Mouse (Mus musculus): Measurements from ENCODE around the gene Dnmt3b. TPM values are rescaled to one million over a fixed set of nuclear protein-coding genes. Genes with fewer than 3 reads are reported as not detected.
"Not testable (repeated sequence)": the region's sequence is repeated elsewhere in the genome, so short reads cannot be mapped to it uniquely, and the experiment has no call there.

Dnmt3b gene
- polyA plus RNA-seq, 1 experiment = 0.51 TPM

DNA sequence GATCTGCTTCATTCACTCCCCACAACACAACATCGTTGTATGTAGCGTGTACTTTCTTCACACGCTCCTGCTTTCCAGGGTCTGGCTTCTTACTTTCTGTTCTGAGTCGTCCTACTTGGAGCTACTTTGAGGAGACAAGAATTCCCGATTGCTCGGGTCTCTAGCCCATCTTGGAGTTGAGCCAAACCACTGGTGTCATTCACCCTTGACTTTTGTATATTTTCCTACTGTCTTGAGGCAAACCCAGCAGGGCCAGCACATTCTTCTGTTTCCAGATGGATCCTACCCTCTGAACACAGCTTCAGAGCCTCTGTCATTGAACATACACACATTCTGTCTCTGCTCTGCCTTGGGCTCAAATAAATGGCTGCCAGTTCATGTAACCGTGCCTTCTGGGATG, 16.2 kb downstream of the Dnmt3b start:
- no peaks in the 10 kb centered on the region for H3K79me3 ChIP-seq (ENCODE audit: low read depth)
- no peak overlapping the region for H3ac ChIP-seq (ENCODE audit: control insufficient read depth, insufficient read length, low read depth)
- H3K4me3 ChIP-seq (ENCODE audit: insufficient read depth, poor library complexity, severe bottlenecking) = no peak overlapping the region
- no peaks in the 10 kb centered on the region for H3K27me3 ChIP-seq (ENCODE audit: control insufficient read depth, insufficient read depth, insufficient read length)
- H3K36me3 ChIP-seq (ENCODE audit: control insufficient read depth, insufficient read depth) = peaks cover 18% of the 10 kb centered on the region
- TF ChIP-seq FOSL1 (IDR thresholded peaks at IDR 0.05; ENCODE audit: insufficient read depth, low read length, poor library complexity, severe bottlenecking) (no peak), USF1 (IDR thresholded peaks at IDR 0.05; ENCODE audit: low read depth) (no peak), CEBPB (IDR thresholded peaks at IDR 0.05; ENCODE audit: low read depth) (no peak), MYOG (IDR thresholded peaks at IDR 0.05; ENCODE audit: control insufficient read depth, extremely low read depth, insufficient read length) (no peak), MYOD1 (IDR thresholded peaks at IDR 0.05; ENCODE audit: control insufficient read depth, insufficient read length, low read depth) (no peak), MAX (IDR thresholded peaks at IDR 0.05) (no peak), CTCF (IDR thresholded peaks at IDR 0.05; ENCODE audit: control insufficient read depth, insufficient read depth, insufficient read length) (no peak)
- H3K79me2 ChIP-seq (ENCODE audit: control insufficient read depth, insufficient read depth) = no peaks in the 10 kb centered on the region

DNA sequence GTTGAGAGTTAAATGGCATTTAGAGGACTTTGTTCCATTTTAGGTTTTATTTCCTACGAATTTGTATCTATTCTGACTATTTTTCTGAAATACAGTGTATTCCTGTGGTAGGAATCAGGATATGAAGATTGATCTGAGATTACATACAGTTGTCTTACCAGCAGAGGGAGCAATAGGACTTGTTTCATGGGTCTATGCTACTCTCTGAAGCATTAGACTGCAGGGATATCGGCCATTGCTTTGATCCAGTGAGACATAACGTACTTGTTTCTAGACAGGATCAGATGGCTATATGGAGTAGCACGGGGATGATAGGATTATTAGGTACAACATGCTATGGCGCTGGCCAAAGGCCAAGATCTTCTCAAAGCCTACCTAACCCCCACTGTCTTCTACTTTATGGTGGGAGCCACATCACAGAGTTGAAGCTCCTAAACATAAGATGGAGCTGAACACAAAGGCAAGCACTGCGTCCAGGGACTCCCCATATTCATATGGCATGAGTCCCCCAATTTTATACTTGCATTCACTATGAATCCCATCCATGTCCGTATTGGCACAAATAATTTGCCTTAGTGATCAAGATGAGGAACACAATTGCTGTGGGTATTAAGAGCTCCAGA, 19.6 kb downstream of the Dnmt3b start:
- Histone ChIP-seq H3K27me3 (ENCODE audit: control insufficient read depth, insufficient read depth, insufficient read length) (no peaks in the 10 kb centered on the region), H3K36me3 (ENCODE audit: control insufficient read depth, insufficient read depth) (peaks cover 12% of the 10 kb centered on the region), H3K79me2 (ENCODE audit: control insufficient read depth, insufficient read depth) (no peaks in the 10 kb centered on the region), H3ac (ENCODE audit: control insufficient read depth, insufficient read length, low read depth) (no peak overlapping the region), H3K79me3 (ENCODE audit: low read depth) (no peaks in the 10 kb centered on the region), H3K4me3 (ENCODE audit: insufficient read depth, poor library complexity, severe bottlenecking) (no peak overlapping the region)
- TF ChIP-seq CTCF (IDR thresholded peaks at IDR 0.05; ENCODE audit: control insufficient read depth, insufficient read depth, insufficient read length) = no peak
- TF ChIP-seq CEBPB (IDR thresholded peaks at IDR 0.05; ENCODE audit: low read depth) = no peak
- TF ChIP-seq FOSL1 (IDR thresholded peaks at IDR 0.05; ENCODE audit: insufficient read depth, low read length, poor library complexity, severe bottlenecking) = no peak
- no peak for TF ChIP-seq MAX (IDR thresholded peaks at IDR 0.05)
- no peak for TF ChIP-seq MYOD1 (IDR thresholded peaks at IDR 0.05; ENCODE audit: control insufficient read depth, insufficient read length, low read depth)
- TF ChIP-seq MYOG (IDR thresholded peaks at IDR 0.05; ENCODE audit: control insufficient read depth, extremely low read depth, insufficient read length) = no peak
- TF ChIP-seq USF1 (IDR thresholded peaks at IDR 0.05; ENCODE audit: low read depth) = no peak

DNA sequence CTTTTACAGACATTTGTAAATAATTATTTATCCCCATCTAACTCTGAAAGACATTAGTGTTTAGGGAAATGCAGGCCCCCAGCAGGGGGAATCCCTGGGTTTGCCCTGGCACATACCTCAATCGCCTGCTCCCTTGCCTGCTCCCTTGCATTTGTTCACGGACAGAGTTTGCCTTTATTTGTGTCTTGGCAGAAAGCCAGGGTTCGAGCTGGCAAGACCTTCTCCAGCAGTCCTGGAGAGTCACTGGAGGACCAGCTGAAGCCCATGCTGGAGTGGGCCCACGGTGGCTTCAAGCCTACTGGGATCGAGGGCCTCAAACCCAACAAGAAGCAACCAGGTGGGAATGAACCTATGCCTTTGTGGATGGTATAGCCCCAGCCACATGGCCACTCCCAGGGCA, 20.9 kb downstream of the Dnmt3b start:
- Histone ChIP-seq H3ac (ENCODE audit: control insufficient read depth, insufficient read length, low read depth) (no peak overlapping the region), H3K4me3 (ENCODE audit: insufficient read depth, poor library complexity, severe bottlenecking) (no peak overlapping the region), H3K36me3 (ENCODE audit: control insufficient read depth, insufficient read depth) (peaks cover 12% of the 10 kb centered on the region), H3K27me3 (ENCODE audit: control insufficient read depth, insufficient read depth, insufficient read length) (no peaks in the 10 kb centered on the region), H3K79me2 (ENCODE audit: control insufficient read depth, insufficient read depth) (no peaks in the 10 kb centered on the region), H3K79me3 (ENCODE audit: low read depth) (no peaks in the 10 kb centered on the region)
- TF ChIP-seq MYOG (IDR thresholded peaks at IDR 0.05; ENCODE audit: control insufficient read depth, extremely low read depth, insufficient read length) (no peak), CTCF (IDR thresholded peaks at IDR 0.05; ENCODE audit: control insufficient read depth, insufficient read depth, insufficient read length) (no peak), FOSL1 (IDR thresholded peaks at IDR 0.05; ENCODE audit: insufficient read depth, low read length, poor library complexity, severe bottlenecking) (no peak), MAX (IDR thresholded peaks at IDR 0.05) (no peak), MYOD1 (IDR thresholded peaks at IDR 0.05; ENCODE audit: control insufficient read depth, insufficient read length, low read depth) (no peak), USF1 (IDR thresholded peaks at IDR 0.05; ENCODE audit: low read depth) (no peak), CEBPB (IDR thresholded peaks at IDR 0.05; ENCODE audit: low read depth) (no peak)

DNA sequence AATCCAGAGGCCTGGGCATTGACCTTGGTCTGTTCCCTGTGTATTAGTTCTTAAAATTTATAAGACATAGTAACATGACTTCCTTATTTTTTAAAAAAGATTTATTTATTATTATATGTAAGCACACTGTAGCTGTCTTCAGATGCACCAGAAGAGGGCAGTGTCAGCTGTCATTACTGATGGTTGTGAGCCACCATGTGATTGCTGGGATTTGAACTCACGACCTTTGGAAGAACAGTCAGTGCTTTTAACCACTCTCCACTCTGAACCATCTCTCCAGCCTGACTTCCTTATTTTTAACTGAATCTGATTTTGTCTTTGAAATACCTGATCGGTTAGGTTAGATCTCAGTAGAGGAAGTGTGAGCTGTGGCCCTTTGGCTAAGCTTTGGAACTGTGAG, 23.4 kb downstream of the Dnmt3b start:
- H3K36me3 ChIP-seq (ENCODE audit: control insufficient read depth, insufficient read depth) = peaks cover 15% of the 10 kb centered on the region
- H3ac ChIP-seq (ENCODE audit: control insufficient read depth, insufficient read length, low read depth) = no peak overlapping the region
- no peaks in the 10 kb centered on the region for H3K27me3 ChIP-seq (ENCODE audit: control insufficient read depth, insufficient read depth, insufficient read length)
- TF ChIP-seq USF1 (IDR thresholded peaks at IDR 0.05; ENCODE audit: low read depth) (no peak), FOSL1 (IDR thresholded peaks at IDR 0.05; ENCODE audit: insufficient read depth, low read length, poor library complexity, severe bottlenecking) (no peak), MAX (IDR thresholded peaks at IDR 0.05) (no peak)
- no peaks in the 10 kb centered on the region for H3K79me3 ChIP-seq (ENCODE audit: low read depth)
- no peaks in the 10 kb centered on the region for H3K79me2 ChIP-seq (ENCODE audit: control insufficient read depth, insufficient read depth)
- no peak overlapping the region for H3K4me3 ChIP-seq (ENCODE audit: insufficient read depth, poor library complexity, severe bottlenecking)

DNA sequence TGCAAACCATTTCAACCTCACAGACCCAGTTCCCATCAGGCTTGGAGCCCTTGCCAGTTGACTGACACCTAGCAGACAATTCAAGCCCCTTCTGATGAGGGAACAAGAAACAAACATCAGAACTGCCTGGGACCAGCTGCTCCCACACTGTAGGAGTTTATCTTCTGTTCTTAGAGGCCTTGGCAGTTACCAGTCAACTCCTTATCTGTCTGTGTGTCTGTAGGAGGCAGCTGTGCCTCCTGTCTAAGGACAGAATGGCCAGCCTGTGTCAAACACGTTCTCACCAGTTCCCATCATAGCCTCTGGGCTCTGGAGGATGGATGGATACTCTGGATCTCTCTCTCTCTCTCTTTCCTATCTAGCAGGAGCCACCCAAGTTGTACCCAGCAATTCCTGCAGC, 26.1 kb downstream of the Dnmt3b start:
- H3K79me2 ChIP-seq (ENCODE audit: control insufficient read depth, insufficient read depth); H3ac ChIP-seq (ENCODE audit: control insufficient read depth, insufficient read length, low read depth); H3K27me3 ChIP-seq (ENCODE audit: control insufficient read depth, insufficient read depth, insufficient read length); H3K79me3 ChIP-seq (ENCODE audit: low read depth); H3K36me3 ChIP-seq (ENCODE audit: control insufficient read depth, insufficient read depth); H3K4me3 ChIP-seq (ENCODE audit: insufficient read depth, poor library complexity, severe bottlenecking): not testable (repeated sequence)

DNA sequence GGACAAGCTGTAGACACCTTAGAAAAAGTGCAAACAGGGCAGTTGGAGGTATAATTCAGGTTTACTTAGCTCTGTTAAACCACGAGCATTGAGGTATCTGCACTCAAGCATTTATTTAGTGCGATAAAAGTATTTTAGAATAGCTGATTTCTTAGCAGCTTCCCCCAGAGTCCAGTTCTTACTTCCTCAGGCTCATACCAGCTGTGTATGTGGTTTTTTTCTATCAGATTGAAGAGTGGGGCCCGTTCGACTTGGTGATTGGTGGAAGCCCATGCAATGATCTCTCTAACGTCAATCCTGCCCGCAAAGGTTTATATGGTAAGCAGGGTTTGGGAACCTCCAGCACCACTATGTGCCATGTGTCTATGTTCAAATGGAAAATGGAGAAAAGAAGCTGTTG, 27.7 kb downstream of the Dnmt3b start:
- no peaks in the 10 kb centered on the region for H3K27me3 ChIP-seq (ENCODE audit: control insufficient read depth, insufficient read depth, insufficient read length)
- no peaks in the 10 kb centered on the region for H3K79me2 ChIP-seq (ENCODE audit: control insufficient read depth, insufficient read depth)
- H3ac ChIP-seq (ENCODE audit: control insufficient read depth, insufficient read length, low read depth) = no peak overlapping the region
- no peaks in the 10 kb centered on the region for H3K79me3 ChIP-seq (ENCODE audit: low read depth)
- peaks cover 3% of the 10 kb centered on the region for H3K36me3 ChIP-seq (ENCODE audit: control insufficient read depth, insufficient read depth)
- no peak for TF ChIP-seq MYOG (IDR thresholded peaks at IDR 0.05; ENCODE audit: control insufficient read depth, extremely low read depth, insufficient read length)
- TF ChIP-seq CEBPB (IDR thresholded peaks at IDR 0.05; ENCODE audit: low read depth) = no peak
- TF ChIP-seq CTCF (IDR thresholded peaks at IDR 0.05; ENCODE audit: control insufficient read depth, insufficient read depth, insufficient read length) = no peak
- TF ChIP-seq MYOD1 (IDR thresholded peaks at IDR 0.05; ENCODE audit: control insufficient read depth, insufficient read length, low read depth) = no peak
- no peak for TF ChIP-seq FOSL1 (IDR thresholded peaks at IDR 0.05; ENCODE audit: insufficient read depth, low read length, poor library complexity, severe bottlenecking)
- TF ChIP-seq MAX (IDR thresholded peaks at IDR 0.05) = no peak
- no peak for TF ChIP-seq USF1 (IDR thresholded peaks at IDR 0.05; ENCODE audit: low read depth)
- no peak overlapping the region for H3K4me3 ChIP-seq (ENCODE audit: insufficient read depth, poor library complexity, severe bottlenecking)

Data from C2C12 (cell line).